In genomic region chr17:56425941-56426340, GRCm38 (mm10) we compare ENCODE assay signal across 7 mouse cellular contexts. TPM values are rescaled to one million over a fixed set of nuclear protein-coding genes. Genes with fewer than 3 reads are reported as not detected.
DNase-seq lines count a peak whose midpoint lies in the region; ATAC-seq and TF ChIP-seq lines count a peak whose summit lies in the region.

No protein-coding gene starts in this region.

- no peak for DNase-seq in lung, postnatal 14 days
- DNase-seq in limb, embryonic 14.5 days (ENCODE audit: low spot score): no peak
- DNase-seq in cerebellum, adult 2 months: no peak
- DNase-seq in left cerebral cortex, adult 18-20 months (ENCODE audit: low spot score in 2 of 2): no peak

- H3K36me3 ChIP-seq in lung, embryonic 15.5 days: peaks cover 53% of the 10 kb centered on the region
- peaks cover 96% of the 10 kb centered on the region for H3K36me3 ChIP-seq in forebrain, embryonic 13.5 days (ENCODE audit: poor library complexity, severe bottlenecking)
- H3K36me3 ChIP-seq in limb, embryonic 14.5 days (ENCODE audit: control insufficient read depth, insufficient read depth, low read length): peaks cover 71% of the 10 kb centered on the region
- H3K36me3 ChIP-seq in stomach, embryonic 14.5 days (ENCODE audit: control insufficient read depth, insufficient read depth, low read length): peaks cover 57% of the 10 kb centered on the region

- TF ChIP-seq POLR2A in limb, embryonic 14.5 days (IDR thresholded peaks at IDR 0.05; ENCODE audit: borderline replicate concordance, extremely low read depth, insufficient read depth, insufficient read length): no peak
- TF ChIP-seq POLR2A in cerebellum, adult 2 months (IDR thresholded peaks at IDR 0.05; ENCODE audit: borderline replicate concordance, insufficient read depth, low read length): no peak

- no peaks in the 10 kb centered on the region for H3K27me3 ChIP-seq in lung, embryonic 15.5 days
- no peaks in the 10 kb centered on the region for H3K27me3 ChIP-seq in forebrain, embryonic 13.5 days
- H3K27me3 ChIP-seq in limb, embryonic 14.5 days (ENCODE audit: control insufficient read depth, insufficient read depth, low read length): no peaks in the 10 kb centered on the region
- no peaks in the 10 kb centered on the region for H3K27me3 ChIP-seq in stomach, embryonic 14.5 days (ENCODE audit: control insufficient read depth, insufficient read depth, low read length)
- no peaks in the 10 kb centered on the region for H3K27me3 ChIP-seq in cerebellum, adult 2 months (ENCODE audit: control insufficient read depth, insufficient read depth, low read length)

- no peak for TF ChIP-seq CTCF in cerebellum, adult 2 months (IDR thresholded peaks at IDR 0.05; ENCODE audit: borderline replicate concordance, insufficient read depth, low read depth, low read length)

- peaks cover 11% of the 10 kb centered on the region for H3K4me1 ChIP-seq in lung, embryonic 15.5 days
- H3K4me1 ChIP-seq in forebrain, embryonic 13.5 days: peaks cover 24% of the 10 kb centered on the region
- H3K4me1 ChIP-seq in limb, embryonic 14.5 days (ENCODE audit: control insufficient read depth, insufficient read depth, low read length): peaks cover 6% of the 10 kb centered on the region; the same call in 1 of the 2 replicates
- 0 out of 2 replicates have a peak, but pooled peaks cover 8% of the 10 kb centered on the region for H3K4me1 ChIP-seq in stomach, embryonic 14.5 days (ENCODE audit: control insufficient read depth, insufficient read depth, low read length)
- H3K4me1 ChIP-seq in cerebellum, adult 2 months (ENCODE audit: control insufficient read depth, insufficient read depth, low read length): peaks cover 13% of the 10 kb centered on the region

- H3K4me3 ChIP-seq in lung, embryonic 15.5 days: peak overlapping the region; percentile 48
- H3K4me3 ChIP-seq in forebrain, embryonic 13.5 days: peak overlapping the region; percentile 29
- peak overlapping the region; percentile 52 for H3K4me3 ChIP-seq in limb, embryonic 14.5 days (replicated peaks; ENCODE audit: low read length)
- H3K4me3 ChIP-seq in stomach, embryonic 14.5 days (ENCODE audit: low read depth, low read length): peak overlapping the region; percentile 40; the same call in 1 of the 2 replicates
- H3K4me3 ChIP-seq in cerebellum, adult 2 months (replicated peaks; ENCODE audit: insufficient read depth, low read depth, low read length): no peak overlapping the region

- H3K4me2 ChIP-seq in lung, embryonic 15.5 days: peak overlapping the region; percentile 90
- H3K4me2 ChIP-seq in forebrain, embryonic 13.5 days: peak overlapping the region; percentile 59
- peak overlapping the region; percentile 74 for H3K4me2 ChIP-seq in limb, embryonic 14.5 days (replicated peaks; ENCODE audit: low read depth, low read length, severe bottlenecking)
- H3K4me2 ChIP-seq in stomach, embryonic 14.5 days (replicated peaks; ENCODE audit: low read depth, low read length): peak overlapping the region; percentile 59

- no peak for ATAC-seq in lung, embryonic 15.5 days (ENCODE audit: borderline replicate concordance, extremely low read depth, low FRiP score, low TSS enrichment)
- ATAC-seq in forebrain, embryonic 13.5 days: no peak
- ATAC-seq in limb, embryonic 14.5 days (ENCODE audit: low FRiP score, low read depth): peak; percentile 24
- no peak for ATAC-seq in stomach, embryonic 14.5 days (ENCODE audit: insufficient number of reproducible peaks, insufficient read depth, low FRiP score, low read depth)

- peak overlapping the region; percentile 84 for H3K27ac ChIP-seq in lung, embryonic 15.5 days
- peak overlapping the region; percentile 62; the same call in 1 of the 2 replicates for H3K27ac ChIP-seq in forebrain, embryonic 13.5 days
- no peak overlapping the region; the same call in 1 of the 2 replicates for H3K27ac ChIP-seq in limb, embryonic 14.5 days (replicated peaks; ENCODE audit: low read depth, low read length)
- peak overlapping the region; percentile 66; the same call in 1 of the 2 replicates for H3K27ac ChIP-seq in stomach, embryonic 14.5 days (ENCODE audit: low read length)
- no peak overlapping the region for H3K27ac ChIP-seq in cerebellum, adult 2 months (ENCODE audit: insufficient read depth, low read length)

- H3K9me3 ChIP-seq in lung, embryonic 15.5 days: no peaks in the 10 kb centered on the region
- H3K9me3 ChIP-seq in forebrain, embryonic 13.5 days (replicated peaks): no peaks in the 10 kb centered on the region
- H3K9me3 ChIP-seq in limb, embryonic 14.5 days (ENCODE audit: control insufficient read depth, low read length): no peaks in the 10 kb centered on the region
- no peaks in the 10 kb centered on the region for H3K9me3 ChIP-seq in stomach, embryonic 14.5 days (ENCODE audit: control insufficient read depth, low read depth, low read length)

- H3K9ac ChIP-seq in lung, embryonic 15.5 days: peak overlapping the region; percentile 56
- peak overlapping the region; percentile 65 for H3K9ac ChIP-seq in forebrain, embryonic 13.5 days
- H3K9ac ChIP-seq in limb, embryonic 14.5 days (ENCODE audit: low read depth, low read length, severe bottlenecking): peak overlapping the region; percentile 59
- H3K9ac ChIP-seq in stomach, embryonic 14.5 days (replicated peaks; ENCODE audit: low read depth, low read length): peak overlapping the region; percentile 38; the same call in 1 of the 2 replicates

- 47% methylated on average over 3 of the region's 3 CpGs for WGBS in lung, embryonic 15.5 days
- WGBS in forebrain, embryonic 13.5 days: 35% methylated on average over 3 of the region's 3 CpGs
- 22% methylated on average over 3 of the region's 3 CpGs for WGBS in limb, embryonic 14.5 days
- 34% methylated on average over 3 of the region's 3 CpGs for WGBS in stomach, embryonic 14.5 days
- 42% methylated on average over 3 of the region's 3 CpGs for WGBS in cerebellum, adult 2 months

RNA-seq across cellular contexts. Expression of gene Ptprs, which starts 50.3 kb away (rescaled TPM):
- polyA plus RNA-seq in lung, embryonic 15.5 days (2015; fragmentation: Nextera tagmentation; extraction: Ambion mirVana): 73.4 and 77.9 TPM in 2 replicates
- 276 and 292 TPM in 2 replicates for polyA plus RNA-seq in forebrain, embryonic 13.5 days (2015; fragmentation: Nextera tagmentation; extraction: Ambion mirVana)
- 483 and 667 TPM in 2 replicates for polyA plus RNA-seq in limb, embryonic 14.5 days (2012; rRNA removed)
- polyA plus RNA-seq in limb, embryonic 14.5 days (2014; fragmentation: Nextera tagmentation; extraction: Ambion mirVana): 116 and 131 TPM in 2 replicates
- 111 and 115 TPM in 2 replicates for polyA plus RNA-seq in stomach, embryonic 14.5 days (2014; fragmentation: Nextera tagmentation; extraction: Ambion mirVana)
- 478 and 518 TPM in 2 replicates for polyA plus RNA-seq in cerebellum, adult 2 months (2012; rRNA removed)
- total RNA-seq in left cerebral cortex, adult 18-20 months (2021): 100 to 1,000 TPM; 588 to 594 TPM

Comparison
In these comparisons a context has a peak if more than half of its experiments do, and no peak if none do; other contexts are left out.
1. H3K27ac ChIP-seq: peak in lung, embryonic 15.5 days (single experiment), forebrain, embryonic 13.5 days (single experiment) and stomach, embryonic 14.5 days (single experiment); none in limb, embryonic 14.5 days (single experiment) and cerebellum, adult 2 months (single experiment).
2. Peak in every context shown above with its lines, with median percentiles within 50 percentile points of each other: H3K4me2 ChIP-seq and H3K9ac ChIP-seq.